Mouse (Mus musculus): Measurements from ENCODE around the gene Hist1h4d. TPM values are rescaled to one million over a fixed set of nuclear protein-coding genes. Genes with fewer than 3 reads are reported as not detected.
"Not testable (repeated sequence)": the region's sequence is repeated elsewhere in the genome, so short reads cannot be mapped to it uniquely, and the experiment has no call there.

Gene Hist1h4d
- polyA plus RNA-seq, 1 experiment from 2014 or later = 101 TPM

GRCm38 (mm10) chr13:23542225-23542980, 39.0 kb upstream of the Hist1h4d start:
- DNase-seq (ENCODE audit: low spot score); H3K9me3 ChIP-seq; H3K36me3 ChIP-seq; H3K27me3 ChIP-seq (ENCODE audit: insufficient read depth, poor library complexity, severe bottlenecking): not testable (repeated sequence)
- H3K4me3 ChIP-seq = peak overlapping the region; percentile 57
- peak overlapping the region; percentile 95 for H3K27ac ChIP-seq
- 9% methylated on average over 3 of the region's 3 CpGs for WGBS
- H3K4me1 ChIP-seq (replicated peaks) = peaks cover 23% of the 10 kb centered on the region

- peak within 1 kb of the TSS; percentile 57 for H3K4me3 ChIP-seq
- DNase-seq (ENCODE audit: low spot score) = peak; percentile 79
- under 1% methylated on average over 42 of the region's 42 CpGs for WGBS
Measured at GRCm38 (mm10) chr13:23542999-23543607, 38.3 kb upstream of the Hist1h4d start, which contains the start of gene Hist1h2bh. Gene Hist1h2bh, minus strand, starts transcription at chr13:23543392.

GRCm38 (mm10) chr13:23543965-23544786, 37.2 kb upstream of the Hist1h4d start, which contains the start of gene Hist1h3f:
Gene Hist1h3f, plus strand, starts transcription at chr13:23544052.
- Histone ChIP-seq H3K36me3 (no peaks in the 10 kb centered on the region), H3K9me3 (no peaks in the 10 kb centered on the region), H3K4me3 (peak within 1 kb of the TSS; percentile 57), H3K4me1 (replicated peaks) (peaks cover 15% of the 10 kb centered on the region), H3K27me3 (ENCODE audit: insufficient read depth, poor library complexity, severe bottlenecking) (no peaks in the 10 kb centered on the region), H3K27ac (peak within 1 kb of the TSS; percentile 95)
- DNase-seq (ENCODE audit: low spot score) = peak; percentile 58
- under 1% methylated on average over 34 of the region's 45 CpGs for WGBS

More at GRCm38 (mm10) chr13:23542999-23543607, 38.3 kb upstream of the Hist1h4d start, which contains the start of gene Hist1h2bh:
- not testable (repeated sequence) for H3K27me3 ChIP-seq (ENCODE audit: insufficient read depth, poor library complexity, severe bottlenecking); H3K36me3 ChIP-seq; H3K9me3 ChIP-seq
- peak within 1 kb of the TSS; percentile 95 for H3K27ac ChIP-seq
- H3K4me1 ChIP-seq (replicated peaks) = peaks cover 19% of the 10 kb centered on the region

GRCm38 (mm10) chr13:23544787-23545120, 36.6 kb upstream of the Hist1h4d start:
- DNase-seq (ENCODE audit: low spot score); H3K36me3 ChIP-seq; H3K27me3 ChIP-seq (ENCODE audit: insufficient read depth, poor library complexity, severe bottlenecking); H3K9me3 ChIP-seq: not testable (repeated sequence)
- Histone ChIP-seq H3K4me3 (peak overlapping the region; percentile 57), H3K27ac (peak overlapping the region; percentile 95), H3K4me1 (replicated peaks) (peaks cover 15% of the 10 kb centered on the region)
- WGBS = 0% methylated on average over 14 of the region's 14 CpGs

- Histone ChIP-seq H3K4me3 (no peak overlapping the region), H3K4me1 (replicated peaks) (peaks cover 24% of the 10 kb centered on the region), H3K27ac (peak overlapping the region; percentile 80), H3K36me3 (no peaks in the 10 kb centered on the region), H3K9me3 (no peaks in the 10 kb centered on the region), H3K27me3 (ENCODE audit: insufficient read depth, poor library complexity, severe bottlenecking) (no peaks in the 10 kb centered on the region)
- DNase-seq (ENCODE audit: low spot score) = no peak
- 82% methylated on average over 5 of the region's 5 CpGs for WGBS
Measured at GRCm38 (mm10) chr13:23546694-23547093, 34.7 kb upstream of the Hist1h4d start.

GRCm38 (mm10) chr13:23550761-23551145, 30.6 kb upstream of the Hist1h4d start:
- DNase-seq (ENCODE audit: low spot score) = peak; percentile 33
- peak overlapping the region; percentile 98 for H3K27ac ChIP-seq
- 9% methylated on average over 3 of the region's 3 CpGs for WGBS

GRCm38 (mm10) chr13:23551146-23551834, 30.1 kb upstream of the Hist1h4d start, which contains the start of gene Hist1h4f:
Gene Hist1h4f, minus strand, starts transcription at chr13:23551648.
- WGBS = under 1% methylated on average over 47 of the region's 47 CpGs
- DNase-seq (ENCODE audit: low spot score) = peak; percentile 94
- H3K36me3 ChIP-seq = not testable (repeated sequence)

More at GRCm38 (mm10) chr13:23550761-23551145, 30.6 kb upstream of the Hist1h4d start:
- no peaks in the 10 kb centered on the region for H3K9me3 ChIP-seq
- no peaks in the 10 kb centered on the region for H3K36me3 ChIP-seq
- no peaks in the 10 kb centered on the region for H3K27me3 ChIP-seq (ENCODE audit: insufficient read depth, poor library complexity, severe bottlenecking)
- peaks cover 20% of the 10 kb centered on the region for H3K4me1 ChIP-seq (replicated peaks)
- peak overlapping the region; percentile 55 for H3K4me3 ChIP-seq

GRCm38 (mm10) chr13:23551931-23552914, 29.2 kb upstream of the Hist1h4d start:
- 56% methylated on average over 8 of the region's 8 CpGs for WGBS
- no peaks in the 10 kb centered on the region for H3K27me3 ChIP-seq (ENCODE audit: insufficient read depth, poor library complexity, severe bottlenecking)
- peak overlapping the region; percentile 98 for H3K27ac ChIP-seq
- H3K9me3 ChIP-seq = no peaks in the 10 kb centered on the region
- H3K36me3 ChIP-seq = no peaks in the 10 kb centered on the region
- peak overlapping the region; percentile 55 for H3K4me3 ChIP-seq
- DNase-seq (ENCODE audit: low spot score) = no peak
- peaks cover 18% of the 10 kb centered on the region for H3K4me1 ChIP-seq (replicated peaks)

More at GRCm38 (mm10) chr13:23551146-23551834, 30.1 kb upstream of the Hist1h4d start, which contains the start of gene Hist1h4f:
- not testable (repeated sequence) for H3K27me3 ChIP-seq (ENCODE audit: insufficient read depth, poor library complexity, severe bottlenecking); H3K9me3 ChIP-seq
- H3K4me1 ChIP-seq (replicated peaks) = peaks cover 17% of the 10 kb centered on the region
- peak within 1 kb of the TSS; percentile 98 for H3K27ac ChIP-seq
- H3K4me3 ChIP-seq = peak within 1 kb of the TSS; percentile 55

DNA sequence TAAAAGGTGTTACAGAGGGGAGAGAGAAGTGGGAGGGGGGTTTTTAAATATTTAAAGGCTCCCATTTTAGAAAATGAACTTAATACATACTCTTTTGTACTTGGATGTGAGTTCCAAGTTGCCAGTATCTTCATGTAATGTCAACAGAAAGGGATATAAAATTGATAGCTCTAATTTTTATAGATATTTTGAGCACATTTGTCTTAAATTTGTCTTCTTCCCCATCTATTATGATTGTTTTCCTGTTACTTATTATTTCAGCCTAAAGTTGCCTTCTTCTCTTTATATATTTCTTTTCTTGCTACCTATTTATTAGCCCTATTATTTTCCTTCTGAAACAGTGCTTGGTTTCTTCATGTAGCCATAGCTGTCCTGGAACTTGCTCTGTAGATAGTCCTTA, 28.4 kb upstream of the Hist1h4d start, which contains the start of gene Hist1h1d:
Hist1h1d (plus strand) TSS at position 301 of the 400 bp plus-strand sequence.
- H3K36me3 ChIP-seq = no peaks in the 10 kb centered on the region
- H3K27ac ChIP-seq = peak within 1 kb of the TSS; percentile 98
- no peak for DNase-seq (ENCODE audit: low spot score)
- peaks cover 18% of the 10 kb centered on the region for H3K4me1 ChIP-seq (replicated peaks)
- H3K27me3 ChIP-seq (ENCODE audit: insufficient read depth, poor library complexity, severe bottlenecking) = no peaks in the 10 kb centered on the region
- H3K4me3 ChIP-seq = peak within 1 kb of the TSS; percentile 55
- no peaks in the 10 kb centered on the region for H3K9me3 ChIP-seq

GRCm38 (mm10) chr13:23554393-23554792, 27.0 kb upstream of the Hist1h4d start:
- H3K4me3 ChIP-seq = peak overlapping the region; percentile 71
- no peaks in the 10 kb centered on the region for H3K27me3 ChIP-seq (ENCODE audit: insufficient read depth, poor library complexity, severe bottlenecking)
- DNase-seq (ENCODE audit: low spot score) = no peak
- WGBS = 24% methylated on average over 9 of the region's 9 CpGs
- H3K36me3 ChIP-seq = no peaks in the 10 kb centered on the region
- peak overlapping the region; percentile 98 for H3K27ac ChIP-seq
- peaks cover 18% of the 10 kb centered on the region for H3K4me1 ChIP-seq (replicated peaks)
- H3K9me3 ChIP-seq = no peaks in the 10 kb centered on the region
